Mouse (Mus musculus) ZHBTc4 (cell line): ENCODE measurements around the gene Ager.
A peak's percentile ranks its signal among the peaks of the same experiment; 100 is the strongest.

Experiments used
- DNase-seq: peaks from one replicate; pipeline ENCODE4 v3.0.0-alpha.2; 2011; ENCODE audit warnings: low read depth, low spot score

The Ager gene

DNA sequence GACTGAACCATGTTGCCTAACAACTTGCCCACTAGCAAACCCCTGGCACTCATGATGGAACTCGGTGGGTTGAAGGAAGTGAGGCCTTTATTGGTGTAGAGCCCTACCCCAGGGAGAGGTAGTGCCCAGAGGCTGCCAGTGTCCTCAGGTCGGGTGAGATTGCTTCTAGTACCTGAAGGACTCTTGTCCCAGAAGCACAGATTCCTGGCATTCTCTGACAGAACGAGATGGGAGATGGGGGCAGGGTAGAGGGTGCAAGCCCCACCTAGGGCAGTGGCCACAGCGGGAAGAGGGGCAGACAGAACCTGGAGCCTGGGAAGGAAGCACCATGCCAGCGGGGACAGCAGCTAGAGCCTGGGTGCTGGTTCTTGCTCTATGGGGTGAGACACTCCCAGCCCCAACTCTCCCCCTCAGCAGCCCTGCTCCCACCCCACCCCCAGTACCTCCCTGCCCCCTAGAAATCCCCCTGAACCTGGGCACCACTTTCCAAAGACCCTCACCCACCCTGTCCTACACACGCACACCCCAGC is at the start of gene Ager:
Gene Ager (plus strand): TSS at position 297 of the 530 bp plus-strand sequence.
- DNase-seq = no peak

GRCm38 (mm10) chr17:34549156-34549555 is 48.5 kb upstream of the Ager start:
- DNase-seq = no peak

DNA sequence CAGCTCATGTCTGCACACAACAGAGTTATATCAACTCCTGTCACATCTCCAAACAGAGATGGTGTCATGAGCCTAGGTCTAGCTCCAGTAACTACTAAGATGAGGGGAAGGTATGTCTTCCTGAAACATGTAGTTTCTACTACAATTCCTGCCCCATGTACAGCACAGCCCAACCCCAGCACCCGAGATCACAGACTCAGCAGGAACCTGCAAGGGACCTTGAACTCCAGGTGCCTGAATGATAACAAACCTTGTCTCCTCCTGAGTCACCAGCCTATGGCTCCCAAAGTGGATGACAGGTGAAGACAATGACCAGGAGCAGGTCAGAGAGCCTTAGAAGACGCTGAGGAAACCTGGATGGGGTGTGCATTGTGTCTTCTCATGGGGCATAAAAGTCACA is 47.8 kb upstream of the Ager start:
- DNase-seq = no peak

- peak; percentile 76 for DNase-seq
These were observed 42.2 kb upstream of the Ager start for GRCm38 (mm10) chr17:34555483-34555882.

GRCm38 (mm10) chr17:34556406-34556805 is 41.3 kb upstream of the Ager start:
- DNase-seq = no peak

DNA sequence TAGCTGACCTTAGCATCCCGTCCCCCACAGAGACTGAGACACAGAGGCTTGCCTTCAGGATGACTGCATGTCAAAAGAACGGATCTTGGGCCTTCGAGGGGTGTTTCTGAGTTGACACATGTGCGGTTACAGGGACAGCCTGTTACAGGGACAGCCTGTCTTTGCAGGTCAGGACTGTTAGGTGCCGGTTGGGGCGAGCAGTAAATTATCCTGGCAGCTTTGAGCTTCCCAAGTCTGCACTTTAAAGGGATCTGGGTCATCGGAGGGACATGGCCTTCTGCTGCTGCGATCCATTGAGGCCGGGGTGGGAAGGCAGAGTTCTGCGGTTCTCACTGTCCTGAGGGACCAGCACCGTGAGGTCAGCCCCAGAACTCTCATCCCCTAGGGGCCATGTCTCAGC is 40.3 kb upstream of the Ager start:
- no peak for DNase-seq

DNA sequence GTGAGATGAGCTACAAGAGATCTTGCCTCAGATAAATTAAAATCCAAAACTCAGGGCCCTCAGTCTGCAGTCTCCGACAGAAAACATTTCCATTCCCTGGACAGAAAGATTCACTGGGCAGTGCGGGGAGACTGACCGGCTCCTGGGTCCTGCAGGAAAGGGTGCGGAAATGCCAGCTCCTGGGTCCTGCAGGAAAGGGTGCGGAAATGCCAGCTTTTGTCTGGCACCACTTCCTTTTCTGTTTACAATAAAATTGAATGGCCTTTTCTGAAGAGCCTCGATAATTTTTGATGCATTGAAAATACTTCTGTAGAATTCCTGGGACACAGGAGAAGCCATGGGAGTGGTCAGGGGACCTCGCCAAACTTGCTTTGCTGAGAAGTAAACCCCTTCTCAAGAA is 38.5 kb upstream of the Ager start:
- DNase-seq = no peak

- DNase-seq = peak; percentile 74
These were observed 37.8 kb upstream of the Ager start for GRCm38 (mm10) chr17:34559895-34560294.

GRCm38 (mm10) chr17:34560438-34560837 is 37.2 kb upstream of the Ager start:
- peak; percentile 30 for DNase-seq

GRCm38 (mm10) chr17:34561200-34561599 is 36.5 kb upstream of the Ager start:
- peak; percentile 48 for DNase-seq

GRCm38 (mm10) chr17:34562595-34562994 is 35.1 kb upstream of the Ager start:
- DNase-seq = peak; percentile 75

GRCm38 (mm10) chr17:34563354-34563753 is 34.3 kb upstream of the Ager start:
- DNase-seq = no peak

- peak; percentile 93 for DNase-seq
These were observed 33.6 kb upstream of the Ager start, which contains the start of gene Notch4 for GRCm38 (mm10) chr17:34564003-34564421. TSS of gene Notch4 (plus strand) at chr17:34564268.

DNA sequence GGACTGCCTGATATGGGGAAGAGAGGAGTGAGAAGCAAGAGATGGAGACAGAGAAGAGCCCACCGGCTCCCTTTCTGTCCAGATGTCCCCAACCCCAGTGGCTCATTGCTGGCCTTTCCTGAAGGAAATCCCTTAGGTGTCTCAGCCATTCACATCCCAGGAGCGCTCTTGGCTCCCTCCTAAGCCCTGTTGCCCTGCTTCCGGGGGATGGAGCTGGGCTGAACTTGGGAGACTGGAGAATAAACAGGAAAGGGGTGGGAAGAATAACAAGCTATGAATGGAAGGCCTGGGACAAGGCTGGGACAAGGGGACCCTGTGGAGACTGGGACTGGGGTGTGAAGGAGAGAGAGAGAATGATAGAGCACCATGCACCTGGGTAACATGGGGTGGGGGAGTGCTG is 32.9 kb upstream of the Ager start:
- DNase-seq = no peak

- DNase-seq = no peak
These were observed 30.4 kb upstream of the Ager start for GRCm38 (mm10) chr17:34567311-34567710.

- DNase-seq = no peak
These were observed 29.2 kb upstream of the Ager start for GRCm38 (mm10) chr17:34568421-34568820.

- DNase-seq = no peak
These were observed 27.7 kb upstream of the Ager start for GRCm38 (mm10) chr17:34569919-34570318.

DNA sequence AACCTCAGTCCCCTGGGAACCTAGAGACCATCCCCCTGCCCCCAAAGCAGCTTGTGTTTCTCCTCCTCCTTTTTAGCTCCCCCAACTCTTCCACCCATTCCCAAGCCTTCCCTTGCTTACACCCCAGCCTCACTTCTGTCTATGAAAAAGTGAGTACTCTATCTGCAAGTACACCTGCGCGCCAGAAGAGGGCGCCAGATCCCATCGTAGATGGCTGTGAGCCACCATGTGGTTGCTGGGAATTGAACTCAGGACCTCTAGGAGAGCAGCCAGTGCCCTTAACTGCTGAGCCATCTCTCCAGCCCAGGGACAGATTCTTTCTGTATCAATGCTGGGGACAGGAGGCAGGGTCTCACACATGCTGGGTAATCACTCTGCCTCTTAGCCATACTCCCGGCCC is 25.8 kb upstream of the Ager start:
- peak; percentile 62 for DNase-seq

GRCm38 (mm10) chr17:34572361-34572760 is 25.3 kb upstream of the Ager start:
- peak; percentile 84 for DNase-seq

DNA sequence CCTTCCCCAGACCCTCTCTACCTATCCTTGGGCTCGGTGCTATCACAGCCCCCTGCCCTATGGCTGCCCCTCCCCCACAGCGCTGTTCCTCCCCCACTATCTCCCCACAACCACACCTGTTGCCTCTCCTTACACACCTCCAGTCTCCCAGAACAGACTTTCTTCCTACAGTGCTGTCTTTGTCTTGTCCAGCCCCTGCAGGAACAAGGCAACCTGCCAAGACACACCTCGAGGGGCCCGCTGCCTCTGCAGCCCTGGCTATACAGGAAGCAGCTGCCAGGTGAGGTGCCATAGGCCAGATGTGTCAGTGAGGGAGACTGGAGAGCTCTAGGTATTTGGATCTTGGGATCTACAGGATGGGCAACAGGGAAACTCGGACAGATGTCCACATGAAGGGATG is 21.1 kb upstream of the Ager start:
- DNase-seq = no peak

GRCm38 (mm10) chr17:34578070-34578469 is 19.6 kb upstream of the Ager start:
- no peak for DNase-seq

DNA sequence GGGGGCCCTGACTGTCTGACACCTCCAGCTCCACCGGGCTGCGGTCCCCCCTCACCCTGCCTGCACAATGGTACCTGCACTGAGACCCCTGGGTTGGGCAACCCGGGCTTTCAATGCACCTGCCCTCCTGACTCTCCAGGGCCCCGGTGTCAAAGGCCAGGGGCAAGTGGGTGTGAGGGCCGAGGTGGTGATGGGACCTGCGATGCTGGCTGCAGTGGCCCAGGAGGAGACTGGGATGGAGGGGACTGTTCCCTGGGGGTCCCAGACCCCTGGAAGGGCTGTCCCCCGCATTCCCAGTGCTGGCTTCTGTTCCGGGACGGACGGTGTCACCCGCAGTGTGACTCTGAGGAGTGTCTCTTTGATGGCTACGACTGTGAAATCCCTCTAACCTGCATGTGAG is 15.1 kb upstream of the Ager start:
- DNase-seq = no peak

- DNase-seq = no peak
These were observed 14.3 kb upstream of the Ager start for GRCm38 (mm10) chr17:34583397-34583796.

GRCm38 (mm10) chr17:34583819-34584218 is 13.8 kb upstream of the Ager start:
- no peak for DNase-seq
